Mouse (Mus musculus) brown adipose tissue, adult 24 weeks (tissue): Measurements from ENCODE around the gene Nt5c2. TPM values are rescaled to one million over a fixed set of nuclear protein-coding genes. Genes with fewer than 3 reads are reported as not detected.
A peak's percentile ranks its signal among the peaks of the same experiment; 100 is the strongest.

ENCODE experiments used
- H3K27ac ChIP-seq: fragments of 200-500 bp; replicated peaks from 2 replicates; pipeline ENCODE4 v1.5.1; 2012; ENCODE audit warnings: low read depth, mild to moderate bottlenecking, low read length
- H3K4me1 ChIP-seq: fragments of 200-500 bp; 2 replicates; pipeline ENCODE4 v1.6.1; 2012; ENCODE audit warnings: low read length, mixed read lengths; ENCODE audit not compliant: control insufficient read depth, insufficient read depth, insufficient read length
- H3K4me3 ChIP-seq: fragments of 200-500 bp; 2 replicates; pipeline ENCODE4 v1.5.1; 2012; ENCODE audit warnings: low read depth, mild to moderate bottlenecking, low read length, moderate library complexity; ENCODE audit not compliant: insufficient read depth
- polyA plus RNA-seq: library from polyadenylated mRNA; stranded (reverse); fragments of >200 nt; gene quantifications from 2 replicates; pipeline ENCODE4 v1.2.4, GENCODE M21; 2012; ENCODE audit not compliant: missing spikeins, insufficient read depth, insufficient read length

Nt5c2 gene
- polyA plus RNA-seq, 1 experiment: 31.8 TPM

DNA sequence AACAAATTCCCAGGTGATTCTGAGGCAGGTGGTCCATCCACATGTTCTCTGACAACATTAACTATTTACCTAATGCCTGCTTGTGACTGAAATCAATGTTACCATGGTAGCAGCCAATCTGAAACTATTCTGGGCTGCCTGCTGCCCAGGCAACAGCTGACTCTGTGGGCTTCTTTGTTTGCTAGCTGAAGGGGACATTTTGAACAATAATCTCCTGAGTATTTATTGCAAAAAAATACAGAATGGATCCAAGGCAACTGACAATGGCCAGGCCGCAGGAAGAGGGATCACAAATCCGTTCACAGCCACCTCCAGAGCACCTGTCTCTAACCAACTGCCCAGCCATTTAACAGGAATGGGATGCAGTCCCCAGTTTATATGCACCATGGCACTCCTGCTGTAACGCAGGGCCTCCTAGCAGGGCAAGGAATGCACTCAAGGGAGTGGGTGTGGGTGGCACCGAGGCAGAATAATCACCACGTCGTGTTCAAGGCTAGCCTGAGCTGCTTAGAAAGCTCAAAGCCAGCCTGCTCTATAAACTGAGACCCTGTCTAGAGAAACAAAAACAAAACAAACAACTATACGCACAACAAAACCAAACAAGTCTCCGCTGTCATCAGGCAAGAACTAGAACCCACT, 43.8 kb downstream of the Nt5c2 start:
- Histone ChIP-seq H3K4me1 (peaks cover 13% of the 10 kb centered on the region), H3K27ac (no peak overlapping the region), H3K4me3 (no peak overlapping the region)

DNA sequence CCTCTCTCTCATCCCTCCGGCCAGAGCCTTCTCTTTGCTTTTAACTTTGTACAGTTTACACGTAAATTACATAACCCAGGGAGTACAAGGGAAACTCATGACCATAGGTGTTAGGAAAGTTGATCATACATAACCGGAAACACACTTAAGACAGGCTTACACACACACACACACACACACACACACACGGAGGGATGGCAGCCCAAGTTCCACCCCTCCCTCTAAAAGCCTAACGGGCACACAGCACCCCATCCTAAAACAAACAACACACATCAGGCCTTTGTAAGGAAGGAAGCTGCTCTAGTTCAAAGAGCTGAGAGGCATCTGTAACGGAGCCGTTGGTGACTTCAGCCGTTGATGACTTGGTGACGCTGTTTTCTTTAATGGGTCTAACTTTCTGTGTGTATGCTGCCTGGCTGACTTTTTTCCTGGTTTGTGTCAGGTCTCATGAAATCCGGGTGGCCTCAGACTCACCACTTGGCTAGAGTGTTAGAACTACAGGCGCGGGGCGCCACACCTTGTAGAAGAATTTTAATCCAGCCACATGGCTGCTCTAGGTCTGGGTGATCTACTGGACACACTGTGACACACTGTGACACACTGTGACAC, 44.7 kb downstream of the Nt5c2 start:
- H3K4me3 ChIP-seq: no peak overlapping the region
- H3K4me1 ChIP-seq: peaks cover 10% of the 10 kb centered on the region
- H3K27ac ChIP-seq: peak overlapping the region; percentile 65

DNA sequence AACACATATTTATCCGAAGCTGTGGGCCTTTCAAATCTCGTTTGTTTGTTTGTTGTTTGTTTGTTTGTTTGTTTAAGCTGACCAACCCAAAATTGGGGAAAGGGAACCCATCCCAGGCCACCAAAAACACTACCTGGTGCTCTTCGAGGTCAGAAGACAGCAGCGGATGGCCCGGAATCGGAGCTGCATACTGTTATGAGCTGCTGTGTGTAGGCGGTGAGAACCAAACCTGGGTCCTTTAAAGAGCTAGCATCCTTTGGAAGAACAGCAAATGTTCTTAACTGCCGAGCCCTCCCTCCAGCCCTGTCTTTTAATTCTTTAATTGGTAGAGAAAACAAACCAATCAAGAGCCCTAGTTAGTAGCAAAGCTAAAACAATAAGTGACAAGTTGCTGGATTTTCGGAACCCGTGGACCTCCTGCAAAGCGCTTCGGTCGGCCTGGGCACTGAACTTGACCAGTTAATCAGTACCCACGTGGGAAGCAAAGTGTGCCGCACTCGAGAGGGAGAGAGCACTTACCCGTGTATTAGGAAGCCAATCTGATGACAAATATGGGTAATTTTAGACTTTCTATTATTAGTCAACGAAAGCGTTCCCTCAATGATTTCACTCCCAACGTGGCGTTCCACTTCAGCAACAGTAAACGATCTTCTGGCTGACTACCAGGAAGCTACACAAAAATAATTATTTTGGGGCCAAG, 45.5 kb downstream of the Nt5c2 start:
- no peak overlapping the region for H3K4me3 ChIP-seq
- peaks cover 10% of the 10 kb centered on the region for H3K4me1 ChIP-seq
- H3K27ac ChIP-seq: peak overlapping the region; percentile 80

DNA sequence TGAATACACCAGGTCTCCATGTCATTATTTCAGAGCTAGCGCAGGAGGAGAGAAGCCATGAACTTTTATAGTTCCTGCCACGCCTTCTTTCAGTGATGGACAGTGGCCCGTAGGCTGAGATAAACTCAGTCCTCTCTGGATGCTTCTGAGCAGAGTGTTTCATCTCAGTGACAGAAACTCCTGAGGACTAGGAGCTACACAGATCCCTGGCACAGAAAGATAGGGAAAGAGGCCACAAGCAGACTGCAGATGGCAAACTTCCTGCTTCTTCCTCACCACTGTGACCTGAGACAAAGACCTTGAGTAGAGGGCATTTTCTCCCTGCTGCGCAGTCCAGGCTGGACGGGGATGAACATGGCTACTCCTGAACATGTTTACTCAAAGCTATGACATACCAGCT, 46.1 kb downstream of the Nt5c2 start:
- Histone ChIP-seq H3K4me1 (peaks cover 10% of the 10 kb centered on the region), H3K4me3 (no peak overlapping the region), H3K27ac (peak overlapping the region; percentile 80)

DNA sequence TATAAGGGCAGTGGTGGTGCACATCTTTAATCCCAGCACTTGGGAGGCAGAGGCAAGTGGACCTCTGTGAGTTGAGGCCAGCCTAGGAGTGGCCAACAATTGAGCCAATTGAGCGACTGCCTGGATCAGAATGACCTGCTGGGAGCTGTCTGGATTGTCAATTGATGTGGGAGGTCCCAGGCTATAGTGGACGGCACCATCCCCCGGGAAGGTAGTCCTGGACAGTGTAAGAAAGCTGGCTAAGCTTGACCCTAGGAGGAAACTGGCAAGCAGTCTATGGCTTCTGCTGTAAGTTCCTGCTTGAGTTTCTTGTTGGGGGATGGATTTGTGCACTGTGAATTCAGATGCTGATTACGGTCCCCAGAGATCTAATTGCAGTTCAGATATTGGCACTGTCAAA, 47.1 kb downstream of the Nt5c2 start:
- peaks cover 8% of the 10 kb centered on the region for H3K4me1 ChIP-seq
- H3K4me3 ChIP-seq: no peak overlapping the region
- no peak overlapping the region for H3K27ac ChIP-seq

DNA sequence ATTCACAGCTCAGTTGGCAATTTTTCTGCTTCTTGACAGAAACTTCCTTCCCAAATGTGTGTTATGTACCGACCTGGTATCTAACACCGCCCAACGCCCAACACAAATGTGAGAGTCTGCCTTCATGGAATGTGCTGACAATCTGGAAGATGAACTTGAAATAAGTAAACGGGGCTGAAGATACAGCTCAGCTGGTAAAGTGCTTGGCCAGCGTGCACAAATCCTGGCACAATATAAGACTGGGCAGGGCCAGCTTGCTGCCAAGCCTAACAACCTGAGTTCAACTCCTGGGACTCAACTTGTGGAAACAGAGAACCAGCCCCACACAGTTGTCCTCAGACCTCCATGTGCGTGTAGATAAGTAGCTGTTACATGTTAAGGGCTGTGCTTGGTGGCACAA, 48.6 kb downstream of the Nt5c2 start:
- peaks cover 8% of the 10 kb centered on the region for H3K4me1 ChIP-seq
- H3K4me3 ChIP-seq: no peak overlapping the region
- no peak overlapping the region for H3K27ac ChIP-seq

DNA sequence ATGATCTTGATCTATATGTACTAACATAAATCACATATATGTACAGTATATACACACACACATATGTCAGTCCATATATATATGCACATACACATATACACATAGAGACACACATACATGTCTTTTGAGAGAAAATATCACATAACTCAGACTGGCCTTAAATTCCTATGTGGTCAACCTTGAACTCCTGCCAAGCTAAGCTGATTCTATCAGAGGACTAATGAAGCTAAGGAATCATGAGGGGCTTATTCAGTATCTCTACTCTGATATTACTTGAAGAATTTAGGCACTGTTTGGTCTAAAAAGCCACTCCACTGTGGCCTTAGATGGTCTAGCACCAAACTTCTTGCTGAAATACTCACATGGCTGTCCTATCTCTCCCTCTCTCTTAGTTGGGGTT, 49.5 kb downstream of the Nt5c2 start:
- Histone ChIP-seq H3K4me1 (peaks cover 12% of the 10 kb centered on the region), H3K4me3 (no peak overlapping the region), H3K27ac (no peak overlapping the region)

DNA sequence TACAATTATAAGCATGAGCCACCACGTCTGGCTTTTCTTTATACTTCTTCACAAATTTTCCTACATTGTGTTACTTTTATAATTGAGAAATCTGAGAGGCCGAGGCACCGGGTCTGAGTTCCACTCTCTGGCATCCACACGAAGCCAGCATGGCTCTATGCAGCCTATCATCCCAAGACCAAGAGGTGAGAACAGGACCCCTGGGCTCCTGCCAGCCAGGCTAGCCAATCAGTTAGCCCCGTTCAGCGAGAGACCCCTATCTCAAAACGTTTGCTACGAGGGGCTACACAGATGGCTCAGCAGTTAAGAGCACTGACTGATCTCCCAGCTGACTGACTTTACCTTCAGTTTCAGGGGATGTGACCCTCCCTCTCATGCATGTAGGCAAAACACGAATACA, 50.6 kb downstream of the Nt5c2 start:
- H3K4me1 ChIP-seq: peaks cover 10% of the 10 kb centered on the region
- no peak overlapping the region for H3K27ac ChIP-seq
- H3K4me3 ChIP-seq: no peak overlapping the region

DNA sequence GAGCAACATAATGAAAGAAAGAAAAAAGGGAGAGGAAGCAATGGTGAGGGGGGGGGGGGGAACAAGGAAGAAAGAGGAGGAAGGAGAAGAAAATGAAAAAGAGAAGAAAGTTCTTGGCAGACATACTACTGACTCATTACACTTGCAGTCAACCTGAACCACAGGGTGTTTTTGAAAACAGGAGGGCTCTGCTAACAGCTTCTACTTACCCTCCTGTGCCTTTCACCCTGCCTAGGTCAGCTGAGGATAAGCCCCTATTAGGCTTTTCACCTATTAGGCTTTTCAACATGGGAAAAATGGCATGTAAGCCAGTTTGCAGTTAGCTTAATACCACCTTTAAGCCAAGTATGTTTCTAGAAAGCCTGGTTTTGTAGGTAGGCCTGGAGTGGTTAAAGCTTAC, 51.5 kb downstream of the Nt5c2 start:
- H3K27ac ChIP-seq: no peak overlapping the region
- H3K4me1 ChIP-seq: peaks cover 10% of the 10 kb centered on the region; the same call in 1 of the 2 replicates
- no peak overlapping the region for H3K4me3 ChIP-seq

DNA sequence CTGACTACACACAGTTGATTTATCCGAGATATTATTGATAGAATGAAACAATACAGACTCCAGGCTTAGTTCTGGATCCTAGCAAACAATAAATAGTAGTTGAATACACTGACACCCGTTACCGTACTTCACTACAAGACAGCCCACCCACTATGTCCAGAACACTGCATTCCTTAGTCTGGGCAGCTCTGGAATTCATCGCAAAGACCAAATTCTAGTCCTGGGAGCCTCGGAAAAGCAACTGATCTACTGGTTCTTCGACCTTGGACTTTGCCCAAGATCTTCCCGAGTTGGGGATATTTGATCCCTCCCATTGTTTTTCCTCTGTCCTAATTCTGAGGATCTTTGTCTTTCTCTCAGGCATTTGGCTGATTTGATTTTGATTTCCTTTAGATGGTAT, 52.1 kb downstream of the Nt5c2 start:
- Histone ChIP-seq H3K27ac (no peak overlapping the region), H3K4me1 (peaks cover 10% of the 10 kb centered on the region; the same call in 1 of the 2 replicates), H3K4me3 (no peak overlapping the region)

DNA sequence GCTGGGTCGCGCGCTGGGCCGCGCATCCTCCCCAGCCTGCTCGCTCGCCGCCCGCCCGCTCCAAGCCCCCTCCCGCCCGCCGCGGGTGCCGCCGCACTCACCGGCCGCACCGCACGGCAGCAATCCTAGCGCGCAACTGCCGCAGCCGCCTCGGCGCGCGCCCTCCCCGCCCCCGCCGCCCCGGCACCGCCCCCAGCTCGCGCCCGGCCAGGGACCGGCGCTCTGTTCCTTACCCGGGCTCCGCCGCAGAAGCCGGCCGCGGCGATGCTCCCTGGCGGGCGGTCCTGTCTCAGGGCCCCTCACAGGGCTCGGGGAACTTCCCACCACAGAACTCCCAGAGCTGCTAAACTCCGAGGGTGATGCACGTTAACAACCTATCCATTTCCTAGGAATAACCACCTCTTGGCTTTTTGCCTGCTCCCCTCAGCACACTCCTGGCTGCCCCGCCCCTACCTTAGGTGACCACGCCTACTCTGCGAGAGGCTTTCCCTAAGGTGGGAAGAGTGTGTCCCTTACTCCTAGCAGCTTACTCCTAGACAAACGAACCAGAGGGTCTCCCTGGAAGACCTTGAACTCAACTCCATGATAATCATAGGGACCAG, 52.7 kb downstream of the Nt5c2 start:
- H3K27ac ChIP-seq: peak overlapping the region; percentile 38; the same call in 1 of the 2 replicates
- peak overlapping the region; percentile 91 for H3K4me3 ChIP-seq
- peaks cover 10% of the 10 kb centered on the region; the same call in 1 of the 2 replicates for H3K4me1 ChIP-seq

DNA sequence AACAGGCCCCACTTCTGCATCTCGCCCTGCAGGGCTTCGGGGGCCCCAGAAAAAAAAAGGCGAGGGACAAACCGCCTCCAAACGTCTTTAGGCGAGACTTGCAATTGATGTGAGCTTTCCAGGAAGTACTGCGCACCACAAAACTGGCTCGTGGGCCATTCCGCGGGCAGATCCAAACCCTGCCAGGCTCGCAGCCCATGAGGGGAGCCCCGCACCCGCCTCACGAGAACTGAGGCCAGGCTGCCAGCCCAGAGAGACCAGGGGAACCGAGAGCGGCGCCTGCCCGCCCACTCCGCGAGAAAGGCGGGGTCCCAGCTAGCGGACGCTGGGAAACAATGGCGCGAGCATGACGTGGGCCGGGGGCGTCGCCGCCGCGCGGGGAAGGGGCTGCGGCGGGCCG, 53.3 kb downstream of the Nt5c2 start:
- H3K4me3 ChIP-seq: peak overlapping the region; percentile 91
- peak overlapping the region; percentile 70 for H3K27ac ChIP-seq
- H3K4me1 ChIP-seq: peaks cover 10% of the 10 kb centered on the region; the same call in 1 of the 2 replicates

DNA sequence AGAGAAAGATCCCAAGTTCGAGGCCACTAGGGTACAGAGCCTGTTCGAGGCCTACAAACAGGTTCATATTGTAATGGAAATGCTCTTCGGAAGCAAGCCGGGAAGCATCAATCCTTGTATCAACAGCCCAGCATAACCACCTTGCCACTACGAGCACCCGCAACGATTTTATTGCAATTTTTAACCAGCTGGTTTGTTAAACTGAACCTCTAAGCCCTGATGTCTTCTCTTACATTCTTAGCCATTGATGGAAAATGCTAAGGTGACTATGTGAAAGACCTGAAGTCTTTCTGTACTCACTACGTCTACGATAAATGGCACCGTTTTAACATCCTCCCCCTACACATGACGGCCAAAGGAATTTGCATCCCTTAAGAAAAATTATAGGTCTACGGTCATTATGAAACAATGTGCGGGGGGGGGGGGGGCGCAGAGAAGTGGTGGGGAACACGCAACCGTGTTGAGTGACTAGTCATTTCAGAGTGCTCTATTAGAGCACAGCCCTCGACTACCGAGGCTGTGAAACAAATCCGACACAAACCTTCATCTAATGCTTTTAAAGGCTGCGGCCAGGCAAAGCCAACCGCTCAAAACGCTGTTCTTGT, 53.8 kb downstream of the Nt5c2 start:
- Histone ChIP-seq H3K27ac (peak overlapping the region; percentile 70), H3K4me3 (peak overlapping the region; percentile 91), H3K4me1 (peaks cover 10% of the 10 kb centered on the region; the same call in 1 of the 2 replicates)

DNA sequence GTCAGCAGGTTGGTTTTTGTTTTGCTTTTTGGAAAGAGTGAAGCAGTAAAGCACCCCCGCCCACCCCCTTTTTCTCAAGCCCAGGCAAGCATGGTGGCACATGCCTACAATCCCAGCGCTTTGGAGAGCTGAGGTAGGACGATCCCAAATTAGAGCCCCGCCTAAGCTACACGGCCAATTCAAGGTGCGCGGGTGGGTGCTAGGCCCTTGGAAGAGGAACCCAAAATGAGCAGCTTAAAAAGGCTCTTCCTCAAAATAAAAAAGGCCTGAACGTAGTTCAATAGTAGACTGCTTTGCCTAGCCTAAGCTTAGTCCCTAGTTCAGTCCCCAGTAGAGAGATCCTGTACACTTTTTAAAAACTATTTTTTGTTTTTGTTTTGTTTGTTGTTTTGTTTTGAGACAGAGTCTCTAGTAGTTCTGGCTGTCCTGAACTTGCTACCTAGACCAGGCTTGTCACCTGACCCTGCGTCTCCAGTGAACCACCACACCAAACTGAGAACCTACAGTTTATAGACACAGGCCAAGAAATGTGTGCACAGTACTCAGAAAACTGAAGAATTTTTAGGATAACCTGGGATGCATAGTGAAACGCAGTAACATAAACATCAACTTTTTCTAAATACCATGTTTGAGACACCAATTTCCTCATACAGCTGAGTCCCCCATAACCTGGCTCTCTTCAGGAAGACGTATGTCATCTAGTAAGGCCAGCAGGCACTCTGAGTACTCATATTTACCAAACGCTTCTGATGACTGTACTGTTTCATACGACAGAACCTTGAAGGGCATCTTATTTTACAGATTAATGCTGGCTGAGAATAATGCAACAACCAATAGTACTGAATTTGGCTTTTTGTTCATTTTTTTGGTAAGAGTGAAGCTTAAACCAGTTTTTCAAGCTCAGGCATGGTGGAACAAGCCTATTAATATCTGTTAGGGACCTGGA, 54.6 kb downstream of the Nt5c2 start:
- H3K4me1 ChIP-seq: peaks cover 10% of the 10 kb centered on the region; the same call in 1 of the 2 replicates

More for the DNA sequence above, 54.6 kb downstream of the Nt5c2 start:
- Histone ChIP-seq H3K4me3 (peak overlapping the region; percentile 91), H3K27ac (peak overlapping the region; percentile 66)
